Mouse (Mus musculus) heart, adult 2 months (tissue): ENCODE measurements around the gene Gm49387.

Source experiments
- CTCF ChIP-seq: fragments of 200-600 bp; IDR thresholded peaks from 2 replicates; pipeline ENCODE4 v1.8.1; 2022; ENCODE audit warnings: antibody characterized with exemption, mild to moderate bottlenecking, moderate library complexity
- EP300 ChIP-seq: fragments of 200-500 bp; IDR thresholded peaks from 2 replicates; pipeline ENCODE4 v1.6.1; 2011; ENCODE audit warnings: low read depth, low read length, control low read depth; ENCODE audit not compliant: insufficient read depth
- POLR2A ChIP-seq: fragments of 200-500 bp; IDR thresholded peaks from 2 replicates; pipeline ENCODE4 v1.6.1; 2011; ENCODE audit warnings: mild to moderate bottlenecking, low read depth, low read length, control low read depth; ENCODE audit not compliant: insufficient read depth

DNA sequence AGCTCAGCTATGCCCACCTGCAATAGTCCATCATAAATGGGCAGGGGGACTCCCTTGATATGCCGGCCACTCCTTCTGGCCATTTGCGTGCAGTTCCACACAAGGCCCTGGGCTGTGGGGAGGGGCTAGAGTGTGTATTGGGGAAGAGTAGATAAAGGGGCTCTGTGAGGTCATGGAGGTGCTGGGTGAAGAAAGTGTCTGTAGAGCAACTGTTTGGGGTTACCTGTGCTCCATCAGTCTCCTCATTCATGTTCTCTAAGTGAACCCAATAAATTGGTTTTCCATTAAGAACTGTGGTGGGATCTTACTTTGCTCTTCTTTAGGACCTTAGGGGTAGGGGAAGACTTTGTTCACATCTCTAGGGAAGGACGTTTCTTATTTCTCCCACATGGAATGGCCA is 49.4 kb downstream of the Gm49387 start, which contains the start of gene Colq:
- TF ChIP-seq CTCF (no peak), POLR2A (no peak), EP300 (no peak)
